8 mouse cellular contexts compared by ENCODE assay signal in genomic region chr17:29963730-29964259, GRCm38 (mm10). TPM values are rescaled to one million over a fixed set of nuclear protein-coding genes. Genes with fewer than 3 reads are reported as not detected.
DNase-seq lines count a peak whose midpoint lies in the region; ATAC-seq lines count a peak whose summit lies in the region.

No protein-coding gene starts in this region.

- H3K9ac ChIP-seq in kidney, embryonic 14.5 days (ENCODE audit: low read depth, low read length), result peak overlapping the region; percentile 29; the same call in 1 of the 2 replicates
- peak overlapping the region; percentile 1; the same call in 1 of the 2 replicates for H3K9ac ChIP-seq in liver, embryonic 13.5 days
- no peak overlapping the region for H3K9ac ChIP-seq in stomach, embryonic 14.5 days (replicated peaks; ENCODE audit: low read depth, low read length)

- no peak overlapping the region for H3K27ac ChIP-seq in kidney, embryonic 14.5 days (ENCODE audit: low read depth, low read length)
- H3K27ac ChIP-seq in liver, embryonic 13.5 days, result no peak overlapping the region
- no peak overlapping the region for H3K27ac ChIP-seq in stomach, embryonic 14.5 days (ENCODE audit: low read length)

- peaks cover 3% of the 10 kb centered on the region; the same call in 1 of the 2 replicates for H3K9me3 ChIP-seq in kidney, embryonic 14.5 days (ENCODE audit: control insufficient read depth, low read length)
- peaks cover 4% of the 10 kb centered on the region; the same call in 1 of the 2 replicates for H3K9me3 ChIP-seq in liver, embryonic 13.5 days (replicated peaks)
- H3K9me3 ChIP-seq in stomach, embryonic 14.5 days (ENCODE audit: control insufficient read depth, low read depth, low read length), result no peaks in the 10 kb centered on the region

- no peaks in the 10 kb centered on the region for H3K36me3 ChIP-seq in kidney, embryonic 14.5 days (ENCODE audit: control insufficient read depth, insufficient read depth, low read length)
- H3K36me3 ChIP-seq in liver, embryonic 13.5 days, result no peaks in the 10 kb centered on the region
- H3K36me3 ChIP-seq in stomach, embryonic 14.5 days (ENCODE audit: control insufficient read depth, insufficient read depth, low read length), result no peaks in the 10 kb centered on the region

- peaks cover 3% of the 10 kb centered on the region for H3K27me3 ChIP-seq in kidney, embryonic 14.5 days (ENCODE audit: control insufficient read depth, insufficient read depth, low read length)
- H3K27me3 ChIP-seq in liver, embryonic 13.5 days, result peaks cover 38% of the 10 kb centered on the region
- 0 out of 2 replicates have a peak, but pooled peaks cover 4% of the 10 kb centered on the region for H3K27me3 ChIP-seq in stomach, embryonic 14.5 days (ENCODE audit: control insufficient read depth, insufficient read depth, low read length)

- peaks cover 22% of the 10 kb centered on the region for H3K4me1 ChIP-seq in kidney, embryonic 14.5 days (ENCODE audit: control insufficient read depth, insufficient read depth, low read length)
- H3K4me1 ChIP-seq in liver, embryonic 13.5 days (replicated peaks), result peaks cover 5% of the 10 kb centered on the region
- peaks cover 9% of the 10 kb centered on the region; the same call in 1 of the 2 replicates for H3K4me1 ChIP-seq in stomach, embryonic 14.5 days (ENCODE audit: control insufficient read depth, insufficient read depth, low read length)

- ATAC-seq in kidney, embryonic 14.5 days (ENCODE audit: low FRiP score, low TSS enrichment), result peak; percentile 59
- ATAC-seq in liver, embryonic 13.5 days (ENCODE audit: low read depth), result no peak
- peak; percentile 64; the same call in 1 of the 2 replicates for ATAC-seq in stomach, embryonic 14.5 days (ENCODE audit: insufficient number of reproducible peaks, insufficient read depth, low FRiP score, low read depth)

- 1% methylated on average over 11 of the region's 11 CpGs for WGBS in kidney, embryonic 14.5 days
- 6% methylated on average over 11 of the region's 11 CpGs for WGBS in liver, embryonic 13.5 days (ENCODE audit: insufficient replicate concordance)
- WGBS in stomach, embryonic 14.5 days, result 8% methylated on average over 11 of the region's 11 CpGs

- intact Hi-C loops in heart, postnatal 14 days (cut with DNase I), result no loop called here

- H3K4me3 ChIP-seq in kidney, embryonic 14.5 days (ENCODE audit: low read length), result peak overlapping the region; percentile 12
- peak overlapping the region; percentile 24; the same call in 1 of the 2 replicates for H3K4me3 ChIP-seq in liver, embryonic 13.5 days (replicated peaks)
- 0 out of 2 replicates have a peak overlapping the region, but pooled peaks have one; percentile 0 for H3K4me3 ChIP-seq in stomach, embryonic 14.5 days (ENCODE audit: low read depth, low read length)

- no peak for DNase-seq in kidney, postnatal 14 days
- DNase-seq in adrenal gland, adult 18-20 months (ENCODE audit: low spot score in 2 of 2), result peak; percentile 21 to 29
- DNase-seq in heart, postnatal 14 days, result peak; percentile 9 to 15
- DNase-seq in liver, embryonic 13.5 days, result no peak
- no peak for DNase-seq in frontal cortex, postnatal 36 days (ENCODE audit: low spot score in 2 of 2)
- no peak for DNase-seq in urinary bladder, postnatal 14 days (ENCODE audit: low spot score)

- peak overlapping the region; percentile 37 for H3K4me2 ChIP-seq in kidney, embryonic 14.5 days (replicated peaks; ENCODE audit: low read depth, low read length)
- H3K4me2 ChIP-seq in liver, embryonic 13.5 days, result peak overlapping the region; percentile 49
- peak overlapping the region; percentile 17 for H3K4me2 ChIP-seq in stomach, embryonic 14.5 days (replicated peaks; ENCODE audit: low read depth, low read length)

RNA-seq across cellular contexts. Expression of gene Mdga1, which starts 6.1 kb away (rescaled TPM):
- 1.0 and 1.6 TPM in 2 replicates for polyA plus RNA-seq in kidney, embryonic 14.5 days (2014; fragmentation: Nextera tagmentation; extraction: Ambion mirVana)
- 1 to 10 TPM in 1 of 2 experiments, under 1 TPM in 1; 0.23 to 1.2 TPM for total RNA-seq in adrenal gland, adult 18-20 months (2021)
- total RNA-seq in heart, postnatal 14 days (2021), result 10 to 100 TPM; 16.0 to 22.2 TPM
- polyA plus RNA-seq in liver, embryonic 13.5 days (2015; fragmentation: Nextera tagmentation; extraction: Ambion mirVana), result 1.0 and 1.1 TPM in 2 replicates
- 5.2 and 5.9 TPM in 2 replicates for polyA plus RNA-seq in stomach, embryonic 14.5 days (2014; fragmentation: Nextera tagmentation; extraction: Ambion mirVana)

RNA-seq across cellular contexts. Expression of gene Zfand3, which starts 40.7 kb away (rescaled TPM):
- polyA plus RNA-seq in kidney, embryonic 14.5 days (2014; fragmentation: Nextera tagmentation; extraction: Ambion mirVana), result 49.1 and 51.6 TPM in 2 replicates
- 100 to 1,000 TPM; 162 to 171 TPM for total RNA-seq in adrenal gland, adult 18-20 months (2021)
- 100 to 1,000 TPM; 118 to 128 TPM for total RNA-seq in heart, postnatal 14 days (2021)
- 13.7 and 14.5 TPM in 2 replicates for polyA plus RNA-seq in liver, embryonic 13.5 days (2015; fragmentation: Nextera tagmentation; extraction: Ambion mirVana)
- 47.2 and 48.6 TPM in 2 replicates for polyA plus RNA-seq in stomach, embryonic 14.5 days (2014; fragmentation: Nextera tagmentation; extraction: Ambion mirVana)

Comparison
In these comparisons a context has a peak if more than half of its experiments do, and no peak if none do; other contexts are left out.
1. DNase-seq: peak in adrenal gland, adult 18-20 months (2 of 2) and heart, postnatal 14 days (2 of 2); none in kidney, postnatal 14 days (single experiment), liver, embryonic 13.5 days (single experiment), frontal cortex, postnatal 36 days (0 of 2) and urinary bladder, postnatal 14 days (single experiment).
2. Peak in every context shown above with its lines, with median percentiles within 50 percentile points of each other: H3K4me2 ChIP-seq and H3K4me3 ChIP-seq.